Mouse (Mus musculus): Measurements from ENCODE around the gene Malsu1.
A peak's percentile ranks its signal among the peaks of the same experiment; 100 is the strongest.

Malsu1 gene

GRCm38 (mm10) chr6:49073304-49074116 lies at the start of gene Malsu1:
Gene Malsu1, plus strand, starts transcription at chr6:49073795.
- DNase-seq (ENCODE audit: low spot score) = peak; percentile 90

DNA sequence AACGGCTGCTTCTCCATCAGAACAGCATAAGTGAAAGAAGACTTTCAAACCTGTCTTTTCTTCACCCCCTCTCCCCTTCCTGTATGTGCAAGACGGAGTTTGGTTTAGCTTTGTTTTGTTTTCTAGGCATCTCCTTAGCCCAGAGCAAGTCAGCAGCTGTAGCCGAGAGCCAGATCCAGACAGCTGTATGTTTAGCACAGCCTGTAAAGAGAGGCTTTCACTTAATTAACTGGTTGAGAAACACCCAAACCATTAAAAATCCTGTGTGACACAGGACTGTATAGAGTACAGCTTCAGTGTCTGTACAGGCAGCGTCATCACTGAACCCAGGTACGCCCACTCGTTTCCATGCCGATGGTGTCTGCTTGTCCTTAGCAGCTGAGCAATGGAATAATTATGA lies 48.3 kb upstream of the Malsu1 start:
- no peak for DNase-seq (ENCODE audit: low spot score)

DNA sequence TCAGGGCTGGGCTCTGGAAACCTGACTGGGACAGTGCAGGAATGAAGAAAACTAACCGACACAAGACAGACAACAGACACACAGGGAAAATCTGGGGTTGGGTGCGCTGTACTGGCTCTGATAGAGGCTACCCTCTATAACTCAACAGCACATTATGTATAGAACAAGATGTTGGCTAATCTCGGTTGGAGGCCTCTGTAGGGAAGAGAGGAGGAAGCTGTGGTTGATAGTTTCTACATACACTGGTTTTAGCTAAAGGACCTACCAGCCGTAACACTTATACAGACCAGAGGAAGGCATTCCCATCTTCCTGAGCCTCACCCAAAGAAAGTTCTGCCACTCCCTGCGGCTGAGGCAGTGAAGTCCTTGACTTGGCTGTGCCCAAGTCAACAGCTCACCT lies 47.1 kb upstream of the Malsu1 start:
- DNase-seq (ENCODE audit: low spot score) = no peak

- no peak for DNase-seq (ENCODE audit: low spot score)
Measured at GRCm38 (mm10) chr6:49028019-49028418, 45.6 kb upstream of the Malsu1 start.

DNA sequence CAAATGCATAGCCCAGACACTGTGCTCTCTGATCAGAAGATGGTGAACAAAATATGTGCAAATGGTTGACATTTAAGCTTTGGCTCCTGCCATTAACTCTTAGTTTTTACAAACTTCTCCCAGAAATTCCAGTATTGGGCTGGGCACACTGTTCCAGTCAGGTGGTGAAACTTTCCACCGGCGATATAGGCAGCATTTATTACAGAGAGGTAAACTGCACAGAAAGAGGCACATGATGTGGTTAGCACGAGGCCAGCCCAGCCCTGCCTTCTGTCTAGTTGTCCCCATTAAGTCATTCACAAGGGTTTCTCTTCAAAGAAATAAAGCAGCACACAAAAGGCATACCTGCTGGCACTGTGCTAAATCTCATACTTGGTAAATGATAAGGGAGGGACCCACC lies 44.9 kb upstream of the Malsu1 start:
- no peak for DNase-seq (ENCODE audit: low spot score)

DNA sequence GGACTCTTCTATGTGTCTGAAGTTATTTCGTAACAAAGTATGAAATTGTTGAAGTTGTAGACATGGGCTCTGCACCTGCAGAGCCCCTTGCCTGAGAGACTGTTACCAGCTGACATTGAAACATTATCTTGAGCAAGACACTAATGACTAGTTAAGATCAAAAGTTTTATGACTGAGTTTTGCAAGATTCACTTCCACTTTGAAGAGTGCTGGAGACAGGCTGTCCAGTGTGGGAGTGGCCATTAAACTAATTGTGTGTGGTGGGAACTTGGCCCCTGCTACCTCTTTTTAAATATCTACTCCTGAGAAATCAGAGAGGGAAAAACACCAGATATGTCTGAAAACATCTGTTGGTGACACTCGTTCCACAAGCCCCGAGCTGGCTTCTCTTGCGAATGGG lies 42.4 kb upstream of the Malsu1 start:
- no peak for DNase-seq (ENCODE audit: low spot score)

DNA sequence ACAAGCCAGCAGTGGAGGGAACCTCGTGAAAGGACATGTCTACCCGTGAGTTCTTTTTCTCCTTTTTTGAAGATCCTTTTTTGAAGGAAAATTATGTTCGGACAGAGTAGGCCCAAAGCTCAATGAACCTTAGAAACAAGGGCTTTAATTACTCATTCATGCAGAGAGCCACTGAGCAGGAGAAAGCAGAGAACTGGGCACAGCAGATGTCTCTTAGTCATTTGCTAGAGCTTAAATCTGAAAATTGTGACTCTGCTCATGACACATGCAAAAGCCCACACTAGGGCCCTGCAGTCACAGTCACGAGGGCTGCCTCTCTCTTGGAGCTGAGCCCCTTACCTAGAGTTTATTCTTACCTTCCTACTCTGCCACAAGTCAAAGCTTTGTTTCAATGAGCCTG lies 40.8 kb upstream of the Malsu1 start:
- DNase-seq (ENCODE audit: low spot score) = no peak

- no peak for DNase-seq (ENCODE audit: low spot score)
Measured at GRCm38 (mm10) chr6:49036275-49037267, 37.0 kb upstream of the Malsu1 start, which contains the start of gene Gpnmb. Gene Gpnmb, plus strand, starts transcription at chr6:49036546.

DNA sequence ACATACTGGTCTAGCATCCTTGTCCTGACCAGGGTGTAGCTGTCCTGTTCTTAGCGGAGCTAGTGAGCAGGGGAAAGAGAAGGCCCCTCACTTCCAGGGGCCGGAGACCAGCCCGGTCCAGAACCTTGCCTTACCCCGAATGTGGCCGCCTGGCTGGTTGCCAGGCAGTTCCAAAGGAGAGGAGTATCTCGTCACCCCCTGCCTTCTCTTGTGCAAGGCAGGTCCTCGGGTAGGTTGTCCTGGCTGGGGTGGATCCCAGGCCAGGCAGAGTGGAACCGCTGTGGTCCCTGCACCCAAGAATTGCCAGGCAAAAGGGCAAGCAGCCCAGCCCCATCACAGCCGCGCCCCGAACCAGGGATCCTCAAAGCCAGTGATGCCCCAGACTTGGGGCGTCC lies 36.3 kb upstream of the Malsu1 start:
- no peak for DNase-seq (ENCODE audit: low spot score)

DNA sequence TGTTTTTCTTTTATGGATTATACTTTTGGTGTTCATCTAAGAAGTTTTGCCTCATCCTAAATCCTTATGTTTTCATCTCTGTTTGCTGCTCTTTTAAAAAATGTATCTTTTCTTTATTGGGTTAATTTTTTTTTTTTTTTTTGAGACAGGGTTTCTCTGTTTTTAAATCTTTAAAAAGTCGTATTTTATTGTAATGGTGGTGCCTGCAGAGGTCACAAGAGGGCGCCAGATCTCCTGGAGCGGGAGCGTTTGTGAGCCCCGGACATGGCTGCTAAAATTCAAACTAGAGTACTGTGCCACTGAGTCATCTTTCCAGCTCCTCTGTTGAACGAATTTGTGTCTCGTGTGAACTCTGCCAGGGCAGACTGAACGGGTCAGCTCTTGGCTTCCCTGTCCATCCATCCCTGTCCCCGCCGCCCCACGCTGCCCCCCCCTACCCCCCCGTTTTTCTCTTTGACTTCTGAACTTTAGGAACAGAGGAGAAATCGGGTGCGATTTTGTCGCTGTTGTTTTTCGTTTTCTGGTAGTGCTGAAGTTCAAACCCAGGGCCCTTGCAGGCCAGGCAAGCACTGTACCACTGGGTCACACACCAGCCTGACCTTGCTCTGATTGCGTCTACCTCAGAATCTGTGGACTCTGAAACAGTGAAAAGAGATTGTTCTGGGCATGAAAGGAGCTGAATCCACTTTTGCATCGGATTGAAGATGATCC lies 34.0 kb upstream of the Malsu1 start:
- no peak for DNase-seq (ENCODE audit: low spot score)

- no peak for DNase-seq (ENCODE audit: low spot score)
Measured at GRCm38 (mm10) chr6:49046502-49046901, 27.1 kb upstream of the Malsu1 start.

DNA sequence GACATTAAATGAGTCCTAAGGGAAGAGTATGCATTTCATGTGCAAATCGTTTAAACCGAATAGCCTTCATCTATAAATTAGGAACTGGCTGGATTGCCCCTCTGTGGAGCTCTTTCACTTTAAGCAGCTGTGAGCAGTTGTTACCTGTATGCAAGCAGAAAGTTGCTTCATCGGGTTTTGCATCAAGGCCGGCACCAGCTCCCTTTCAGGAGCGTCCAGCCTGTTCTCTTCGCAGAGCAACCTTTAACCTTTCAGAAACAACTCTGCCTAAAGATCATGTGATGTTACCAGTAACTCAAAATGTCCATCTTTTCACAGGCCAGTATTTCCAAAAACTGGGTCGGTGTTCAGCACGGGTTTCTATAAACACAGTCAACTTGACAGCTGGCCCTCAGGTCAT lies 26.6 kb upstream of the Malsu1 start:
- no peak for DNase-seq (ENCODE audit: low spot score)

- DNase-seq (ENCODE audit: low spot score) = no peak
Measured at GRCm38 (mm10) chr6:49047848-49048247, 25.7 kb upstream of the Malsu1 start.

- no peak for DNase-seq (ENCODE audit: low spot score)
Measured at GRCm38 (mm10) chr6:49048395-49048794, 25.2 kb upstream of the Malsu1 start.

DNA sequence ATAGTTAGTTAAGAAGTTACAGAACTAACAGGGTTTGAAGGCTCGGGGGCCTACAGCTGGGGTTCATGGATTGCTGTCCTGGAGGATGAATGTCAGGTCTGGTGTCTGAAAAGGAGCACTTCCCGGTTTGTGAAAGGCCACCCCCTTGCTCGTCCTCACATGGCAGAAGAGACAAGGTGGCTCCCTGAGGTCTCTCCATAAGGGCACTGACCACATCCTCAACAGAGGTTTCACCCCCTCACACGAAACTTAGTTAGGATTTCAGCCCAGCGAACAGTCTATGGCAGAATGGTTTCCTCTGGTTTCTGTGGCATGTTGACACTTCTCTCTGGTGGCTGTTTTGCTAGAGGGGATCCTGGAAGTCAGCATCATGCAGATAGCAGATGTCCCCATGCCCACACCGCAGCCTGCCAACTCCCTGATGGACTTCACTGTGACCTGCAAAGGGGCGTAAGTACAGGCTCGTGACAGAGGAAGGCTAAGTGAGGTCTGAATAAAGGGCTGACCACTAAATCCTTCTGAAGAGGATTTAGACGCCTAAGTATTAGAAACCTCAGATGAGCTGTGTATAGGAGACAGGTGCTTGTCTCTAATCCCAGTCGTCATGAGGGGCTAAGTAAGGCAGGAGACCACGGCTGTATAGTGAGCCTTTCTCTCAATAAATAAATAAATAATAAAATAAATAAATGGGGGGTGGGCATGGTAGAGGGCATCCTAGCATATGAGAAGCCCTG lies 22.8 kb upstream of the Malsu1 start:
- DNase-seq (ENCODE audit: low spot score) = no peak

DNA sequence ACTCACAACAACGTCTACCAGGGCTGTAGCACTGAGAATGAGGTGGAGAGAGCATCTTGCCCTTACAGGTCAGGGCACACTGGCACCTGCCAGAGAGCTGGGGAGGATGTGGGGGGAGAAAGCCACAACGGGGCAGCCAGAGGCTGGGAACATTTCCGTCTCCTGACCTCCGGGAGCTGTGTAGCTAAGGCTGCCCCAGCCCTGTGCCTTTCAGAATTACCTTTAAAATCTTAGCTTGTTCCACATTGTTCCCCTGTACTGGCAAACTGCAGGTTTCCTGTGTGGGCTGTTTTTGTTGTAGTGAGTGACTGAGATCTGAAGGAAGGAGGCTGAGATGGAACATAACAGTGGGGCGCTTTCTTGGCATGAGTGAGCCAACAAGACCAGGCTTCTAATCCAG lies 21.4 kb upstream of the Malsu1 start:
- DNase-seq (ENCODE audit: low spot score) = no peak

DNA sequence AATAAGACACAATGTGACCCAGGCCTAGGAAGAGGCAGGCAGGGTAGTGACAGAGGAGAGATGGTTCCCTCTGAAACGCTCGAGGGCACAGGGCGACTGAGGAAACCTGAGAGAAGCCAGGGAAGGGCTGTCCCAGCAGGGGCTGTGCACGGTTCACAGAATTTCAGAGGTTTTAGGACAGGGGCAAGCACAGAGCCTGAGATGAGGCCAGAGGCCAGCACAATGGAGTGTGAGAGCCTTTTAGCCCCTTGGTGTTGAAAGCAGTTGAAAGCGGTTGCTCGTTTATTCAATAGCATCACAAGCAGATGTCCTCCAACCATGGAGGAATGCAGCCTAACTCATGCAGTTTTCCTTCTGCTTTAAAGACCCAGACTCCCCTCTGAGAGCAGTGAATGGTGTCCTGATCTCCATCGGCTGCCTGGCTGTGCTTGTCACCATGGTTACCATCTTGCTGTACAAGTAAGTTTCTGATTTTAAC lies 18.3 kb upstream of the Malsu1 start:
- no peak for DNase-seq (ENCODE audit: low spot score)

DNA sequence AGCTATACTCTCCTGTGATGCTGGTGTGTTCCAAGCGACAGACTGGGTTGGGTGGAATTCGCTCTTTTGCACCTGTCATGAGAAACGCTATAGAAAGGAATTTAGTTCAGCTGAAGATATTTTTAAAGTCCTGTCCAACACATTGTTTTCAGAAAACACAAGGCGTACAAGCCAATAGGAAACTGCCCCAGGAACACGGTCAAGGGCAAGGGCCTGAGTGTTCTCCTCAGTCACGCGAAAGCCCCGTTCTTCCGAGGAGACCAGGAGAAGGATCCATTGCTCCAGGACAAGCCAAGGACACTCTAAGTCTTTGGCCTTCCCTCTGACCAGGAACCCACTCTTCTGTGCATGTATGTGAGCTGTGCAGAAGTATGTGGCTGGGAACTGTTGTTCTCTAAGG lies 17.6 kb upstream of the Malsu1 start:
- DNase-seq (ENCODE audit: low spot score) = no peak

DNA sequence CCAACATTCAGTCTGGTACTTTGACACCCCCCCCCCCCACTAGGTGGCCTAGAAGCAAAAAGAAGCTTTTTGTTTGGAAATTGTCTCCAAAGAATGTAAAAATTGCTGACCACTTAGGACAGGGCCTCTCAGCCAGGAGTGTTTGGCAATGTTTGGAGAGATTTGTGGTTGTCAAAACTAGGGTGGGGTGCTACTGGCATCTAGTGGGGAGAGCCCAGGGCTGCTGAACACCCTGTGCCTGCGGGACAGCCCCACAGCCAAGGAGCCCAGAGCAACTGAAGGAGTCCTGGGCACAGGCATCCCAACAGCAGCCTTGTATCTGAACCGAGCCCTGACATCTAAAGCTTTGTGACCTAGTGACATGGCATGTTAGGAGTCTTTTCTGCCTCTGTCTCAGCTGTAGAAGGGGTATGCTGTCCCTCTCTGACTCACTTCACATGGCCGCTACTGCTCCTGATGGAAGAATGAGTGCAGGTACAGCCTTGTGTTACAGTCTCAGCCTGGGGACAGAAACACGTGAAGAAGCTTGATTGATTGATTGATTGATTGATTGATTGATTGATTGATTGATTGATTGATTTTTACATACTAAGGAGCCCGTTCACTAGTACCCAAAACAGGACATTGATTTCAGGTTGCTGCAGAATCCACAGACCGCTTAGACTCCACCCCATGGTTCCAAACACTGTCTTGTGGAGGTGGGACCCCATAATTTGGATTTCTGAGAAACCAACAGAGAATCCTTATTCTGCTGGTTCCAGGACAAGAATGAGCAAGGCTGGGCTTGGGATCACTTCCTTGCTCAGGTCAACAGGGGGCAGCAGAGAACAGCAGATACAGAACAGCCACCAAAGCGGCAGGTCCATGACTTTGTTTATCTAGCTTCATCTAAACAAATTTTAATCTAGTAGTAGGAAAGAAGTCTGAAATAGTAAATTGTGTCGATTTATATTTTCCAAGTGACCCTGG lies 16.3 kb upstream of the Malsu1 start:
- no peak for DNase-seq (ENCODE audit: low spot score)

- DNase-seq (ENCODE audit: low spot score) = no peak
Measured at GRCm38 (mm10) chr6:49068361-49068760, 5.2 kb upstream of the Malsu1 start.

All from ovary, adult 18-20 months (tissue).